Mouse (Mus musculus) CH12.LX (cell line): ENCODE results near the gene Slc37a3. TPM values are rescaled to one million over a fixed set of nuclear protein-coding genes. Genes with fewer than 3 reads are reported as not detected.

Experiments used
- DNase-seq: peaks from one replicate; pipeline ENCODE4 v3.0.0-alpha.2; 2013; ENCODE audit errors: extremely low read depth
- H3K27ac ChIP-seq: 2 replicates; pipeline ENCODE4 v1.5.1; 2012; ENCODE audit warnings: low read depth, mild to moderate bottlenecking, control low read depth, moderate library complexity; ENCODE audit not compliant: insufficient read depth
- H3K27me3 ChIP-seq: replicated peaks from 2 replicates; pipeline ENCODE3; 2012; ENCODE audit warnings: inconsistent platforms
- H3K36me3 ChIP-seq, 2 experiments: replicated peaks in 1 of 2; 2 replicates each; pipeline versions ENCODE3 to v1.6.1; 2012; ENCODE audit warnings: inconsistent platforms in 1 of 2, low read length in 1 of 2, mild to moderate bottlenecking in 1 of 2, mixed read lengths in 1 of 2, moderate library complexity in 1 of 2; ENCODE audit not compliant: control insufficient read depth in 1 of 2, insufficient read depth in 1 of 2
- H3K4me1 ChIP-seq, 2 experiments: 2 replicates each; pipeline ENCODE4 v1.6.1; 2012; ENCODE audit warnings: inconsistent platforms in 1 of 2, moderate library complexity in 1 of 2; ENCODE audit not compliant: insufficient read depth in 2 of 2, control insufficient read depth in 1 of 2
- H3K4me2 ChIP-seq: 2 replicates; pipeline ENCODE4 v1.6.1; 2012; ENCODE audit warnings: low read depth, mild to moderate bottlenecking, control low read depth; ENCODE audit not compliant: poor library complexity, insufficient read depth, severe bottlenecking
- H3K4me3 ChIP-seq, 3 experiments: fragments of 150-350 bp in 1 of 3; sonication (generic) in 1 of 3; replicated peaks in 1 of 3; 2 replicates each; pipeline versions ENCODE3 to v1.5.1; 2011 to 2012; ENCODE audit warnings: low read depth in 2 of 3, low read length in 2 of 3, mild to moderate bottlenecking in 2 of 3, moderate library complexity in 2 of 3, control low read depth in 1 of 3, improper control_type of control experiment in 1 of 3, inconsistent platforms in 1 of 3, mixed read lengths in 1 of 3; ENCODE audit not compliant: poor library complexity in 1 of 3
- H3K79me2 ChIP-seq: replicated peaks from 2 replicates; pipeline ENCODE4 v1.6.1; 2012; ENCODE audit warnings: mild to moderate bottlenecking, moderate library complexity; ENCODE audit not compliant: control insufficient read depth, poor library complexity, insufficient read depth, severe bottlenecking; ENCODE audit errors: extremely low read depth
- H3K9ac ChIP-seq: 2 replicates; pipeline ENCODE4 v1.6.1; 2012; ENCODE audit warnings: low read depth, mild to moderate bottlenecking, control low read depth, moderate library complexity; ENCODE audit not compliant: insufficient read depth
- H3K9me3 ChIP-seq: replicated peaks from 2 replicates; pipeline ENCODE3; 2012; ENCODE audit warnings: low read length, inconsistent platforms, mixed read lengths
- BHLHE40 ChIP-seq: IDR thresholded peaks from 2 replicates; pipeline ENCODE4 v1.6.1; 2011; ENCODE audit warnings: mild to moderate bottlenecking, low read depth, low read length, improper control_type of control experiment
- CHD1 ChIP-seq: IDR thresholded peaks from 2 replicates; pipeline ENCODE4 v1.6.1; 2012; ENCODE audit warnings: low read depth, low read length, improper control_type of control experiment, inconsistent platforms
- E2F4 ChIP-seq: IDR thresholded peaks from 2 replicates; pipeline ENCODE4 v1.6.1; 2011; ENCODE audit warnings: low read depth, low read length, improper control_type of control experiment; ENCODE audit not compliant: insufficient replicate concordance
- EP300 ChIP-seq: IDR thresholded peaks from 2 replicates; pipeline ENCODE4 v1.6.1; 2011; ENCODE audit warnings: low read length, improper control_type of control experiment
- GABPA ChIP-seq: IDR thresholded peaks from 2 replicates; pipeline ENCODE4 v1.6.1; 2012; ENCODE audit warnings: low read depth, low read length, improper control_type of control experiment, inconsistent platforms; ENCODE audit not compliant: insufficient replicate concordance
- HCFC1 ChIP-seq: IDR thresholded peaks from 2 replicates; pipeline ENCODE4 v1.6.1; 2012; ENCODE audit warnings: low read depth, mild to moderate bottlenecking, inconsistent platforms, low read length, improper control_type of control experiment
- JUND ChIP-seq: conservative IDR thresholded peaks from 2 replicates; pipeline ENCODE4 v1.6.1; 2011; ENCODE audit warnings: low read depth, low read length, improper control_type of control experiment
- KAT2A ChIP-seq: IDR thresholded peaks from 2 replicates; pipeline ENCODE4 v1.6.1; 2012; ENCODE audit warnings: low read length, improper control_type of control experiment, inconsistent platforms; ENCODE audit not compliant: insufficient replicate concordance
- MAX ChIP-seq: IDR thresholded peaks from 2 replicates; pipeline ENCODE4 v1.6.1; 2011; ENCODE audit warnings: low read length, improper control_type of control experiment
- MEF2A ChIP-seq: IDR thresholded peaks from 2 replicates; pipeline ENCODE4 v1.6.1; 2014; ENCODE audit warnings: low read depth, mild to moderate bottlenecking, inconsistent platforms, low read length, improper control_type of control experiment, borderline replicate concordance
- MYC ChIP-seq: IDR thresholded peaks from 2 replicates; pipeline ENCODE4 v1.6.1; 2011; ENCODE audit warnings: low read depth, mild to moderate bottlenecking, improper control_type of control experiment, low read length
- NRF1 ChIP-seq: IDR thresholded peaks from 2 replicates; pipeline ENCODE4 v1.6.1; 2014; ENCODE audit warnings: low read depth, mild to moderate bottlenecking, inconsistent platforms, low read length, improper control_type of control experiment, moderate library complexity
- POLR2A ChIP-seq: IDR thresholded peaks from 2 replicates; pipeline ENCODE4 v1.6.1; 2011; ENCODE audit warnings: low read depth, mild to moderate bottlenecking, improper control_type of control experiment, low read length
- POLR2AphosphoS2 ChIP-seq: IDR thresholded peaks from 2 replicates; pipeline ENCODE4 v1.6.1; 2011; ENCODE audit warnings: low read depth, low read length, improper control_type of control experiment
- RAD21 ChIP-seq: IDR thresholded peaks from 2 replicates; pipeline ENCODE4 v1.6.1; 2011; ENCODE audit warnings: low read depth, mild to moderate bottlenecking, low read length, improper control_type of control experiment, moderate library complexity
- RCOR1 ChIP-seq: conservative IDR thresholded peaks from 2 replicates; pipeline ENCODE4 v1.6.1; 2012; ENCODE audit warnings: low read depth, mild to moderate bottlenecking, inconsistent platforms, low read length, improper control_type of control experiment
- SMC3 ChIP-seq: IDR thresholded peaks from 2 replicates; pipeline ENCODE4 v1.6.1; 2011; ENCODE audit warnings: low read depth, low read length, improper control_type of control experiment
- TCF12 ChIP-seq: IDR thresholded peaks from 2 replicates; pipeline ENCODE4 v1.6.1; 2014; ENCODE audit warnings: low read depth, mild to moderate bottlenecking, inconsistent platforms, low read length, improper control_type of control experiment
- USF1 ChIP-seq: IDR thresholded peaks from 2 replicates; pipeline ENCODE4 v1.6.1; 2014; ENCODE audit warnings: low read depth, mild to moderate bottlenecking, inconsistent platforms, low read length, improper control_type of control experiment
- ZC3H11A ChIP-seq: IDR thresholded peaks from 2 replicates; pipeline ENCODE4 v1.6.1; 2012; ENCODE audit warnings: low read depth, mild to moderate bottlenecking, inconsistent platforms, low read length, improper control_type of control experiment
- ZMIZ1 ChIP-seq: IDR thresholded peaks from 2 replicates; pipeline ENCODE4 v1.6.1; 2012; ENCODE audit warnings: low read depth, mild to moderate bottlenecking, inconsistent platforms, low read length, improper control_type of control experiment
- dilution Hi-C: fragments of 300-500 bp; cut with MboI; formaldehyde crosslinking; loops from 2 replicates; pipeline ENCODE4 v1.14.3; 2020; ENCODE audit warnings: low sequenced_read_pairs; ENCODE audit not compliant: extremely low pct_unique_long_range_greater_than_20kb, extremely low pct_ligation_motif_present
- in situ Hi-C: fragments of 300-500 bp; cut with MboI; formaldehyde crosslinking; loops from 3 replicates; pipeline ENCODE4 v1.14.3; 2019; ENCODE audit warnings: low sequenced_read_pairs, low pct_ligation_motif_present, low pct_unique_long_range_greater_than_20kb, mixed read lengths
- polyA plus RNA-seq: library from polyadenylated mRNA; unstranded; fragments of >175 nt; gene quantifications from 2 replicates; pipeline ENCODE4 v1.2.1, GENCODE M21; 2012; ENCODE audit warnings: low read depth; ENCODE audit not compliant: insufficient read length
- total RNA-seq, 2 experiments: library from RNA; depleted of rRNA; stranded (reverse); fragments of 300-350 nt in 1 of 2; fragments of >200 nt in 1 of 2; gene quantifications; 2 replicates each; pipeline ENCODE4 v1.2.3; 2012 to 2014

The Slc37a3 gene
- total and polyA plus RNA-seq, 3 experiments, result 2.6 to 8.7 (median 8.0) TPM

DNA sequence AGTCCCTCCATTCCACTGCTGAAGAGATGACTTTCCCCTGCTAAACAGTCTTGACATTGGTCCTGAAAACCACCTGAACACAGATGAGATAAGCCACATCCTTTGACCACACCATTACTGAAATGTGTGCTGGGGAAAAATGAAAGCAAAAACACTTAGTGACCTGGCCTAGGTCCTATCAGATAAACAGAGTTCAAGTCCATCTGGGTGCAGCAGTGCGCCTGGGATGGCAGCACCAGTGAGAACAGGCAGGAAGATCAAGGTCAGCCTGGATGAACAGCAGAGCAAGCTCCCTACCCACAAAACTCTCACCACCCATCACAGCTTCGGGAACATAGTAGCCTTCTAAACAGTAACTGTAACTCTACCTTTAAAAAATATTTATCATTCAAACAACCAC is 35.7 kb downstream of the Slc37a3 start:
- Histone ChIP-seq H3K27ac (no peak overlapping the region), H3K4me1 (peaks cover 0 to 10% of the 10 kb centered on the region in 2 experiments; a peak in 1 of 4 replicates), H3K9ac (no peak overlapping the region), H3K4me2 (no peak overlapping the region), H3K79me2 (no peaks in the 10 kb centered on the region), H3K9me3 (no peaks in the 10 kb centered on the region), H3K27me3 (no peaks in the 10 kb centered on the region), H3K4me3 (no peak overlapping the region), H3K36me3 (peaks cover 38 to 73% of the 10 kb centered on the region in 2 experiments)
- in situ Hi-C loops (loop anchor here (10.0 kb wide), 1 partner anchor 147 kb away; no protein-coding TSS in a partner anchor), dilution Hi-C loops (no loop called here)
- no peak for DNase-seq
- no peak for TF ChIP-seq MYC
- TF ChIP-seq SMC3, result no peak
- TF ChIP-seq GABPA, result no peak
- TF ChIP-seq HCFC1, result no peak
- no peak for TF ChIP-seq BHLHE40
- TF ChIP-seq JUND, result no peak
- TF ChIP-seq ZMIZ1, result no peak
- no peak for TF ChIP-seq NRF1
- TF ChIP-seq RAD21, result no peak
- TF ChIP-seq MEF2A, result no peak
- no peak for TF ChIP-seq EP300
- no peak for TF ChIP-seq POLR2AphosphoS2
- TF ChIP-seq MAX, result no peak
- no peak for TF ChIP-seq TCF12

DNA sequence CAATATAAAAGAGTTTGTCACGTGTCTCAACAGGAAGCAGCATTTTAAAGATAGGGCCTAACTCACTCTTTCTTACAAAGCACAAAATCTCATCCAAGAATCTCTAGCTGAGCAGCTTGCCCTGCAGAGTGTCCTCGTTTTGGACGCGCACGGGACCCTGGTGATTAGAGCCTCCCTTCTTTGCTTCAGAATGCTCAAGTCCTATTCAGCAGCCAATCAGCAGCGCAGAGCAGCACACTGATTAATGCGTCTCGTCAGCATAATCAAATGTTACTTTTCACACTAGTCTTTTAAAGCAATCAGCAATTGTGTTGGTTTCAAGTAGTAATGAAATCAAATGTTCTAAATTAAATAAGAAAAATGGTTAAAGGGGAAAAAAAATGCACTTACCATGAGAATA is 39.1 kb downstream of the Slc37a3 start:
- Histone ChIP-seq H3K27ac (no peak overlapping the region), H3K4me1 (peaks cover 0 to 25% of the 10 kb centered on the region in 2 experiments; a peak in 1 of 4 replicates), H3K27me3 (no peaks in the 10 kb centered on the region), H3K4me3 (no peak overlapping the region), H3K79me2 (no peaks in the 10 kb centered on the region)
- dilution Hi-C loops, result no loop called here
- TF ChIP-seq ZC3H11A (no peak), RCOR1 (no peak), USF1 (no peak), E2F4 (no peak), POLR2AphosphoS2 (no peak), KAT2A (no peak), BHLHE40 (no peak), JUND (no peak), ZMIZ1 (no peak), RAD21 (no peak), EP300 (no peak), POLR2A (no peak), CHD1 (no peak)
- TF ChIP-seq, all 38 proteins: peak for 0
- Histone ChIP-seq H3K9ac (no peak overlapping the region), H3K36me3 (peaks cover 35 to 66% of the 10 kb centered on the region in 2 experiments), H3K9me3 (no peaks in the 10 kb centered on the region), H3K4me2 (no peak overlapping the region)
- in situ Hi-C loops, result no loop called here
- no peak for DNase-seq
